Mouse (Mus musculus): ENCODE measurements around the gene Ganc.
A peak's percentile ranks its signal among the peaks of the same experiment; 100 is the strongest.

The Ganc gene

GRCm38 (mm10) chr2:120450724-120451123 is 47.0 kb downstream of the Ganc start:
- no peak for DNase-seq (ENCODE audit: low spot score in 2 of 2)

- DNase-seq (ENCODE audit: low spot score in 2 of 2), result no peak
Observed at GRCm38 (mm10) chr2:120452600-120452999, 48.9 kb downstream of the Ganc start.

- DNase-seq (ENCODE audit: low spot score in 2 of 2), result no peak
Observed at GRCm38 (mm10) chr2:120454987-120455386, 51.3 kb downstream of the Ganc start.

GRCm38 (mm10) chr2:120455719-120456118 is 52.0 kb downstream of the Ganc start, which contains the start of gene Capn3:
TSS of gene Capn3 (plus strand) at chr2:120456019.
- no peak for DNase-seq (ENCODE audit: low spot score in 2 of 2)

- no peak for DNase-seq (ENCODE audit: low spot score in 2 of 2)
Observed at GRCm38 (mm10) chr2:120460216-120460615, 56.5 kb downstream of the Ganc start.

GRCm38 (mm10) chr2:120463328-120463727 is 59.6 kb downstream of the Ganc start:
- no peak for DNase-seq (ENCODE audit: low spot score in 2 of 2)

GRCm38 (mm10) chr2:120464091-120464490 is 60.4 kb downstream of the Ganc start:
- DNase-seq (ENCODE audit: low spot score in 2 of 2), result no peak

- no peak for DNase-seq (ENCODE audit: low spot score in 2 of 2)
Observed at GRCm38 (mm10) chr2:120464732-120465396, 61.2 kb downstream of the Ganc start.

- no peak for DNase-seq (ENCODE audit: low spot score in 2 of 2)
Observed at GRCm38 (mm10) chr2:120465397-120465785, 61.7 kb downstream of the Ganc start.

- DNase-seq (ENCODE audit: low spot score in 2 of 2), result no peak
Observed at GRCm38 (mm10) chr2:120468011-120468410, 64.3 kb downstream of the Ganc start.

- DNase-seq (ENCODE audit: low spot score in 2 of 2), result no peak
Observed at GRCm38 (mm10) chr2:120469220-120469619, 65.5 kb downstream of the Ganc start.

GRCm38 (mm10) chr2:120469715-120470114 is 66.0 kb downstream of the Ganc start:
- no peak for DNase-seq (ENCODE audit: low spot score in 2 of 2)

GRCm38 (mm10) chr2:120470856-120471255 is 67.2 kb downstream of the Ganc start:
- no peak for DNase-seq (ENCODE audit: low spot score in 2 of 2)

GRCm38 (mm10) chr2:120476277-120477087 is 72.8 kb downstream of the Ganc start:
- no peak for DNase-seq (ENCODE audit: low spot score in 2 of 2)

- DNase-seq (ENCODE audit: low spot score in 2 of 2), result peak; percentile 39 to 63
Observed at GRCm38 (mm10) chr2:120478600-120478999, 74.9 kb downstream of the Ganc start.

- no peak for DNase-seq (ENCODE audit: low spot score in 2 of 2)
Observed at GRCm38 (mm10) chr2:120481921-120482320, 78.2 kb downstream of the Ganc start.

GRCm38 (mm10) chr2:120482506-120483389 is 79.1 kb downstream of the Ganc start:
- no peak for DNase-seq (ENCODE audit: low spot score in 2 of 2)

GRCm38 (mm10) chr2:120484241-120484640 is 80.5 kb downstream of the Ganc start:
- no peak for DNase-seq (ENCODE audit: low spot score in 2 of 2)

- DNase-seq (ENCODE audit: low spot score in 2 of 2), result no peak
Observed at GRCm38 (mm10) chr2:120493254-120493653, 89.6 kb downstream of the Ganc start.

GRCm38 (mm10) chr2:120496511-120496910 is 92.8 kb downstream of the Ganc start:
- DNase-seq (ENCODE audit: low spot score in 2 of 2), result no peak

GRCm38 (mm10) chr2:120499971-120500471 is 96.3 kb downstream of the Ganc start:
- DNase-seq (ENCODE audit: low spot score in 2 of 2), result no peak
